Mouse (Mus musculus): ENCODE results near the gene Cd209g.

DNA sequence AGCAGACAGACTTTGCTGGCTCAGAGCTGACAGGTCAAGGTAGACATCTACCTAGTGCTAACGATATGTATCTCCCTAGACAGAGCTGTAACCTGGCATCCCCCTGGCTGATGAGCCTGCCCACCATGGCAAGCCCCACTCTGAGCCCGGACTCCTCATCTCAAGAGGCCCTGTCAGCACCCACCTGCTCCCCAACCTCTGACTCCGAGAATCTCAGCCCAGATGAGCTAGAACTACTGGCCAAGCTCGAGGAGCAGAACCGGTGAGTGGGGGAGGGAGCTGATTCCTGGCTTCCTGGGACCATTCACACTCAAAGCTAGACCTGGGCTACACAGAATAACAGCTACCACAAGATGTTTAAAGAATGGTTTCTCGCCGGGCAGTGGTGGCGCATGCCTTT lies 49.5 kb downstream of the Cd209g start:
- no peak for TF ChIP-seq CTCF (IDR thresholded peaks at IDR 0.05; ENCODE audit: low read depth)
- no peak for TF ChIP-seq EP300 (IDR thresholded peaks at IDR 0.05; ENCODE audit: low read depth)
